Mouse (Mus musculus) forebrain, embryonic 13.5 days (tissue): ENCODE data around the gene R3hcc1l. TPM values are rescaled to one million over a fixed set of nuclear protein-coding genes. Genes with fewer than 3 reads are reported as not detected.

Experiments
- ATAC-seq: fragments of 200-750 bp; cut with Nextera tagmentation; 2 replicates; pipeline ENCODE4 v1.8.0; 2017
- H3K27ac ChIP-seq: fragments of 300-500 bp; sonication (generic); 2 replicates; pipeline ENCODE4 v1.5.1; 2015; ENCODE audit warnings: inconsistent platforms, mild to moderate bottlenecking, moderate library complexity
- H3K27me3 ChIP-seq: fragments of 300-500 bp; sonication (generic); 2 replicates; pipeline ENCODE4 v1.6.1; 2015; ENCODE audit warnings: mild to moderate bottlenecking, inconsistent platforms
- H3K36me3 ChIP-seq: fragments of 300-500 bp; sonication (generic); 2 replicates; pipeline ENCODE4 v1.6.1; 2015; ENCODE audit warnings: mild to moderate bottlenecking, inconsistent platforms; ENCODE audit not compliant: poor library complexity, severe bottlenecking
- H3K4me1 ChIP-seq: fragments of 300-500 bp; sonication (generic); 2 replicates; pipeline ENCODE4 v1.6.1; 2015; ENCODE audit warnings: inconsistent platforms
- H3K4me2 ChIP-seq: fragments of 300-500 bp; sonication (generic); 2 replicates; pipeline ENCODE4 v1.6.1; 2015; ENCODE audit warnings: inconsistent platforms, mild to moderate bottlenecking, moderate library complexity
- H3K4me3 ChIP-seq: fragments of 300-500 bp; sonication (generic); 2 replicates; pipeline ENCODE4 v1.5.1; 2015; ENCODE audit warnings: mild to moderate bottlenecking, inconsistent platforms
- H3K9ac ChIP-seq: fragments of 300-500 bp; sonication (generic); 2 replicates; pipeline ENCODE4 v1.6.1; 2015; ENCODE audit warnings: mild to moderate bottlenecking, inconsistent platforms
- H3K9me3 ChIP-seq: fragments of 300-500 bp; sonication (generic); replicated peaks from 2 replicates; pipeline ENCODE4 v1.6.1; 2016; ENCODE audit warnings: inconsistent platforms
- WGBS: fragments of 180-500 bp; shearing (Covaris S2); methylation state at CpG from one replicate; pipeline ENCODE4 v1.1.7; 2015; 5-methylcytosine and 5-hydroxymethylcytosine counted together
- polyA plus RNA-seq: library from polyadenylated mRNA; unstranded; fragments of >200 nt; fragmentation: Nextera tagmentation; extraction: Ambion mirVana; gene quantifications from 2 replicates; pipeline ENCODE4 v1.2.1, GENCODE M21; 2015

The R3hcc1l gene
- polyA plus RNA-seq, 1 experiment from 2014 or later: 18.1 TPM

DNA sequence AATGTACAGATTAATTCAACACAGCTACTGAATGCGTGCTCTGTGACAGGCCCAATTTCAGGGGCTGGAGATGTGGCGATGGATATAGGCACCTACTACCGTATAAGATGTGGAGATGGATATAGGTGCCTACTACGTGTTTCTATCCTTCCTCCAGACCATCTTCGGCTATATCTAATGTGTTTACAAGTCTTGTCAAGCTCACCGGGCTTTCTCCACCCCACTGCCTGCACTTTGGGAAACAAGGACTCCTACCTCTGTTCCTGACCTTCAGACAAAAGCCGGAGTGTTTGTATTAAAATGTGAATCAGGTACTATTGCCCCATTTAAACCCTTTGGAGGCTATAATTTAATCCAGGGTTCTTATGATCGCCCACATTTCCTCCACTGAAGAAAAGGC, 2.4 kb upstream of the R3hcc1l start:
- Histone ChIP-seq H3K4me1 (peaks cover 15% of the 10 kb centered on the region), H3K36me3 (no peaks in the 10 kb centered on the region), H3K4me2 (no peak overlapping the region), H3K9me3 (no peaks in the 10 kb centered on the region), H3K4me3 (no peak overlapping the region), H3K27me3 (no peaks in the 10 kb centered on the region), H3K9ac (no peak overlapping the region), H3K27ac (no peak overlapping the region)
- WGBS: 90% methylated on average over 8 of the region's 8 CpGs
- ATAC-seq: no peak

GRCm38 (mm10) chr19:42517957-42518619, 471 bp upstream of the R3hcc1l start:
- H3K27me3 ChIP-seq: no peaks in the 10 kb centered on the region
- peaks cover 15% of the 10 kb centered on the region for H3K4me1 ChIP-seq
- H3K9ac ChIP-seq: peak overlapping the region; percentile 89
- no peak overlapping the region for H3K27ac ChIP-seq
- WGBS: 31% methylated on average over 24 of the region's 24 CpGs
- ATAC-seq: 0 out of 2 replicates have a peak, but pooled peaks have one; percentile 2
- H3K4me2 ChIP-seq: peak overlapping the region; percentile 76
- no peaks in the 10 kb centered on the region for H3K36me3 ChIP-seq
- H3K4me3 ChIP-seq: peak overlapping the region; percentile 86
- no peaks in the 10 kb centered on the region for H3K9me3 ChIP-seq

DNA sequence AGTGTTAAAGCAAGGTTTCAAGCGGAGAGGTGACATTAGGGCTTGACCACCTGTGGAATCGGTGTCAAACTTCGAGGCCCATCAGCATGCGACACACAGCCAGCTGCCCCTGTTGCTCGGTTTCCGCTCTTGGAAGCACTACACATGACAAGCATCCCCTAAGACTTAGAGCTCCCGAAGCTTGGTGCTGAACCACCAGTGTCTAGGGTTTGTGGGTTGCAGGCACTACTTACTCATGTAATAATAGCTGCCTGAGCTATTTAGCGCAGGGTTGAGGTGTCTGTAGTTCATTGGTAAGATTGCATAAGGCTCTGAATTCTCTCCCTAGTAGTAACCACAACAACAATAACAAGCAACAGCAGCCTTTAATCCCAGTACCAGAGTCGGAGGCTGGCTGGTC, 1.2 kb downstream of the R3hcc1l start:
- WGBS: 56% methylated on average over 9 of the region's 9 CpGs
- H3K9ac ChIP-seq: peak overlapping the region; percentile 89; the same call in 1 of the 2 replicates

GRCm38 (mm10) chr19:42524703-42525102, 6.1 kb downstream of the R3hcc1l start:
- no peak for ATAC-seq
- WGBS: 99% methylated on average over 2 of the region's 2 CpGs
- Histone ChIP-seq H3K9me3 (no peaks in the 10 kb centered on the region), H3K4me1 (peaks cover 3% of the 10 kb centered on the region), H3K27ac (no peak overlapping the region), H3K36me3 (no peaks in the 10 kb centered on the region), H3K4me2 (no peak overlapping the region), H3K27me3 (no peaks in the 10 kb centered on the region), H3K4me3 (no peak overlapping the region), H3K9ac (no peak overlapping the region)

More for the DNA sequence above, 1.2 kb downstream of the R3hcc1l start:
- H3K27ac ChIP-seq: no peak overlapping the region
- ATAC-seq: no peak
- H3K4me3 ChIP-seq: peak overlapping the region; percentile 86
- no peaks in the 10 kb centered on the region for H3K27me3 ChIP-seq
- peaks cover 15% of the 10 kb centered on the region for H3K4me1 ChIP-seq
- no peaks in the 10 kb centered on the region for H3K36me3 ChIP-seq
- no peaks in the 10 kb centered on the region for H3K9me3 ChIP-seq
- peak overlapping the region; percentile 76 for H3K4me2 ChIP-seq

- H3K27me3 ChIP-seq: no peaks in the 10 kb centered on the region
- no peak overlapping the region for H3K4me2 ChIP-seq
- H3K4me3 ChIP-seq: no peak overlapping the region
- no peak for ATAC-seq
- no peak overlapping the region for H3K27ac ChIP-seq
- WGBS: 76% methylated on average over 9 of the region's 9 CpGs
- no peak overlapping the region for H3K9ac ChIP-seq
- no peaks in the 10 kb centered on the region for H3K9me3 ChIP-seq
- no peaks in the 10 kb centered on the region for H3K4me1 ChIP-seq
- H3K36me3 ChIP-seq: no peaks in the 10 kb centered on the region
Observed at GRCm38 (mm10) chr19:42529992-42530437, 11.5 kb downstream of the R3hcc1l start.

- H3K9me3 ChIP-seq: no peaks in the 10 kb centered on the region
- 97% methylated on average over 3 of the region's 3 CpGs for WGBS
- no peak overlapping the region for H3K9ac ChIP-seq
- no peaks in the 10 kb centered on the region for H3K36me3 ChIP-seq
- no peaks in the 10 kb centered on the region for H3K27me3 ChIP-seq
- no peak for ATAC-seq
- no peaks in the 10 kb centered on the region for H3K4me1 ChIP-seq
- no peak overlapping the region for H3K27ac ChIP-seq
- H3K4me3 ChIP-seq: no peak overlapping the region
- no peak overlapping the region for H3K4me2 ChIP-seq
Observed at GRCm38 (mm10) chr19:42534427-42534826, 15.9 kb downstream of the R3hcc1l start.

- ATAC-seq: no peak
- Histone ChIP-seq H3K9me3 (no peaks in the 10 kb centered on the region), H3K36me3 (no peaks in the 10 kb centered on the region), H3K4me1 (no peaks in the 10 kb centered on the region), H3K9ac (no peak overlapping the region), H3K27ac (no peak overlapping the region), H3K4me3 (no peak overlapping the region), H3K27me3 (no peaks in the 10 kb centered on the region), H3K4me2 (no peak overlapping the region)
- 100% methylated on average over 1 of the region's 1 CpGs for WGBS
Observed at GRCm38 (mm10) chr19:42537600-42537999, 19.0 kb downstream of the R3hcc1l start.

DNA sequence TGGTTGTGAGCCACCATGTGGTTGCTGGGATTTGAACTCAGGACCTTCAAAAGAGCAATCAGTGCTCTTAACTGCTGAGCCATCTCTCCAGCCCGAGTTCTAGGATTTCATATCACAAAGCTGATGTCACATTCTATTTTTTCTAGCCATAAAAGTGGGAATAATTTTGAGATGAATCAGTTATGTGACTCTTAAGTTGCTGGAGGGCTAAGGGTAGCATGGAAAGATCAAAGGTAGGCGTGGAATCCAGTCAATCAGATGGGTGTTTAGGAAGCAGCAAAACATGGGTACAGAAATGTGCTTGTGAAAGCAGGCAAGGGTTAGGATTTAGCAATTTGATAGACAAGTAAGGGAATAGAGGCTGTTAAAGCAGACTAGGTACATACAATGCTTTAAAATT, 20.4 kb downstream of the R3hcc1l start:
- H3K9me3 ChIP-seq: no peaks in the 10 kb centered on the region
- WGBS: 91% methylated on average over 2 of the region's 2 CpGs
- ATAC-seq: no peak
- no peak overlapping the region for H3K4me3 ChIP-seq
- H3K27ac ChIP-seq: no peak overlapping the region
- H3K4me2 ChIP-seq: no peak overlapping the region
- H3K4me1 ChIP-seq: no peaks in the 10 kb centered on the region
- H3K36me3 ChIP-seq: no peaks in the 10 kb centered on the region
- no peaks in the 10 kb centered on the region for H3K27me3 ChIP-seq
- no peak overlapping the region for H3K9ac ChIP-seq

DNA sequence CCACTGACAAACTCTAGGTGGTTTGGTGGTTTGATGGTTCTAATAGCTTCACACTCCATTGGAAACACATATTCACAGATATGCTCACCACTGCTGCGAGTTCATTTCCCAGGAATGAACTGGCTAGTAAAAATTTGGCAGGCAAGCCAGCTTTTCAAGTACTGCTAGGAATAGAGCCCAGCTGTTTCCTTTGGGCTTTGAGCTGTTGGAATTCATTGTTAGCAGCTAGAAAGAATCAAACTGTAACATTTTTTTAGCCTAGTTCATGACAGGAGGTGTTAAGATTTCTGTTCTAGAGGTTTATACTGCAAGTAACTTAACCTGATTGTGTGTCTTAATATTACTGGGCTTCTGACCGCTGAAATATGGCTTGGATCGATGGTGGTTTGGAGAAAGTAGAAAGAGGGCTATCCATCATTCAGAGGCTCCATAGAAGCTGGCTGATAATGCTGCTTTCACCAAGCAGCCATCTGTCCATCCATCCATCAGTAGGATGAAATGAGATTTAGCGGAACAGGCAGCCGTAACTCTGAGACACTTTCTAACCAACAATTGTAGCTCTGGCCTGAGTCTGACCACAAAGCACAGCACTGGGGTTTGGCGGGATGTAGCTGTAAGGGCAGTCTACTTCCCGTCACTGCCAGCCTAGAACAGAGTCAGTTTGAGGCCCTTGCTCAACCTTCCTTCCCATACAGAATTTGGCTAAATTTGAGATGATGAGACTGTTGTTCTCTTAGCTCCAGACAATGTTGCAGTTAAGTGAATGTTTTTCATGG, 21.0 kb downstream of the R3hcc1l start:
- Histone ChIP-seq H3K36me3 (no peaks in the 10 kb centered on the region), H3K27ac (no peak overlapping the region), H3K9ac (no peak overlapping the region), H3K27me3 (no peaks in the 10 kb centered on the region), H3K9me3 (no peaks in the 10 kb centered on the region), H3K4me3 (no peak overlapping the region), H3K4me1 (no peaks in the 10 kb centered on the region), H3K4me2 (no peak overlapping the region)
- 88% methylated on average over 7 of the region's 7 CpGs for WGBS
- no peak for ATAC-seq

DNA sequence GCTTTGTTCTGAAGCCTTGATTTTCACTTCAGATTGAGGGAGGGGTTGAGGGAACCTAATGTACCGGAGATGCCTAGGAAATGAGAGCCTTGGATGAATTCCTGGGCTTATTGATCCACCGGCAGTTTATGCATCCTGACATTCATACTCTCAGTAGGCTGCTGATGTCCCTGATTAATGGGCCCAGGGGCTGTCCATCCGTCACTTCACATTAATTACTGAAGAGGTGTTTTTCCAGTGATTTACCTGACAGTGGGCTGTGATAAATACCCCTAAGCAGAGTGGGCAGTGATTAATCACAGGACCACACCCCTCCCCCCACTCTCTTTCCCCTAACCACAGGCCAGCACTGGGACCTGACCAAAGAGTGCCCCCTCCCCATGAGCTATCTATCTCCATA, 22.1 kb downstream of the R3hcc1l start:
- 82% methylated on average over 3 of the region's 3 CpGs for WGBS

DNA sequence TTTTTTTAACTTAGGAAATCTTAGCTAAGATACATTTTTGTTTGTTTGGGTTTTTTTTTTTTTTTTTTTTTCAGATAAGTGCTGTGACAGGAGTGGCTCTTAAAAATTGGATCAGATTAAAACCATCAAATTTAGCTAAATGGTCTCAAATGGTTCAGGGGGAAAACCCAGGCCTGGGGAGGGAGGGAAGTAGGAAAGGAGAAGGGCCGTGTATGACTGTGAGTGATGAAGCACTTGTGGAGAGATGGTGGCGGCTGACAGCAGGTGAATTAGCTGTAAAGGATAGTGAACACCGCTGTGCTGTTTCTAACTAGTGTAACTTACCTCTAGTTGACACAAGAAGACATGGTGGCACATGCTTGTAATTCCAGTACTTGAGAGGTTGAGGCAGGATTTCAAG, 40.1 kb downstream of the R3hcc1l start:
- Histone ChIP-seq H3K4me1 (no peaks in the 10 kb centered on the region), H3K9me3 (no peaks in the 10 kb centered on the region), H3K4me3 (no peak overlapping the region), H3K36me3 (peaks cover 10% of the 10 kb centered on the region; the same call in 1 of the 2 replicates), H3K27ac (no peak overlapping the region), H3K4me2 (no peak overlapping the region), H3K9ac (no peak overlapping the region), H3K27me3 (no peaks in the 10 kb centered on the region)
- ATAC-seq: no peak
- 88% methylated on average over 3 of the region's 3 CpGs for WGBS

More for the DNA sequence above, 22.1 kb downstream of the R3hcc1l start:
- Histone ChIP-seq H3K4me3 (no peak overlapping the region), H3K9ac (no peak overlapping the region), H3K4me2 (no peak overlapping the region), H3K27me3 (no peaks in the 10 kb centered on the region), H3K27ac (no peak overlapping the region), H3K4me1 (no peaks in the 10 kb centered on the region), H3K9me3 (no peaks in the 10 kb centered on the region), H3K36me3 (no peaks in the 10 kb centered on the region)
- no peak for ATAC-seq

- H3K9ac ChIP-seq: no peak overlapping the region
- WGBS: 87% methylated on average over 1 of the region's 1 CpGs
- H3K4me1 ChIP-seq: no peaks in the 10 kb centered on the region
- H3K27me3 ChIP-seq: no peaks in the 10 kb centered on the region
- no peak overlapping the region for H3K27ac ChIP-seq
- no peak overlapping the region for H3K4me3 ChIP-seq
- H3K36me3 ChIP-seq: peaks cover 15% of the 10 kb centered on the region; the same call in 1 of the 2 replicates
- no peaks in the 10 kb centered on the region for H3K9me3 ChIP-seq
- no peak overlapping the region for H3K4me2 ChIP-seq
- no peak for ATAC-seq
Observed at GRCm38 (mm10) chr19:42561991-42562390, 43.4 kb downstream of the R3hcc1l start.
